Mouse (Mus musculus): ENCODE measurements around the gene Mpp3. TPM values are rescaled to one million over a fixed set of nuclear protein-coding genes. Genes with fewer than 3 reads are reported as not detected.

Mpp3 gene
- polyA plus RNA-seq, 1 experiment from 2014 or later, result 11.3 TPM

DNA sequence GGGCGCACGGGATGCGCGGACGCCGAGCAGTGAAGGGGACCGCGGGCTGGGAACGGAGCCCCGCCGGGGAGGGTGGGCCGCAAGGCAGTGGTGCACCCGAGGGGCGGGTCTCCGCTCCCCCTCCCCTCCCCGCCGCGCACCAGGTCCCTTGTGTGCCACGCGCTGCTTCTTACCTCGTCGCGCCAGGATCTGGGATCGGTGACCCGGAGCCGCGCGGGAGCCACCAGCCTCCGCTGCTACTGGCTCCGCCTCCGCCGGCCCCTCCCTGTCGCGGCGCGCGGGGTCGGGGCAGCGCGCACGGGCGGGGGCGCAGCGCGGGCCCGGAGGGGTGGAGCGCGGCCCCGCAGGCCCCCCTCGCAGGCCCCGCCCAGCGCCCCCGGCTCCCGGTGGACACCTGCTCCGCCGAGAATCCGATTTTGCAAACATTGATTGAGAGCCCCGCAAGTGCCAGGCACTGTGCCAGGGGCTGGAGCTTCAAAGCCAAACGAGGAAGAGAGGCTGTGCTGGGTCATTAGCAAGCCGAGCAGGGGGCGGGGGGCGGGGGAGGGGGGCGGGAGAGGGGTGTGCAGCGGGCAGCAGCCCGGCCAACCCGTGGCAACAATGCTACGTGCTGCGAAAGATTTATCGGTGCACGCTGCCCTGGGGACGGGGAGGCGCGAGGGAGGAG is 1.4 kb downstream of the Mpp3 start:
- Histone ChIP-seq H3K9ac (ENCODE audit: low read length) (peak overlapping the region; percentile 80), H3K9me3 (ENCODE audit: control insufficient read depth, low read length) (no peaks in the 10 kb centered on the region), H3K4me1 (ENCODE audit: control insufficient read depth, insufficient read depth, low read length) (peaks cover 13% of the 10 kb centered on the region), H3K27ac (replicated peaks; ENCODE audit: low read depth, low read length) (peak overlapping the region; percentile 36; the same call in 1 of the 2 replicates), H3K4me3 (ENCODE audit: low read depth, low read length) (peak overlapping the region; percentile 78), H3K36me3 (ENCODE audit: control insufficient read depth, insufficient read depth, low read length) (no peaks in the 10 kb centered on the region), H3K27me3 (ENCODE audit: control insufficient read depth, insufficient read depth, low read length) (no peaks in the 10 kb centered on the region), H3K4me2 (ENCODE audit: low read depth, severe bottlenecking) (peak overlapping the region; percentile 82)
- DNase-seq (ENCODE audit: low spot score) (peak; percentile 88), ATAC-seq (ENCODE audit: insufficient number of reproducible peaks, low FRiP score, low TSS enrichment, low read depth) (peak; percentile 82)
- WGBS, result under 1% methylated on average over 54 of the region's 73 CpGs

GRCm38 (mm10) chr11:102025991-102026660 is 2.1 kb downstream of the Mpp3 start:
- 1% methylated on average over 23 of the region's 23 CpGs for WGBS
- DNase-seq (ENCODE audit: low spot score) (peak; percentile 59), ATAC-seq (ENCODE audit: insufficient number of reproducible peaks, low FRiP score, low TSS enrichment, low read depth) (no peak)
- H3K27me3 ChIP-seq (ENCODE audit: control insufficient read depth, insufficient read depth, low read length), result no peaks in the 10 kb centered on the region
- peak overlapping the region; percentile 78 for H3K4me3 ChIP-seq (ENCODE audit: low read depth, low read length)
- H3K9me3 ChIP-seq (ENCODE audit: control insufficient read depth, low read length), result no peaks in the 10 kb centered on the region
- peak overlapping the region; percentile 36; the same call in 1 of the 2 replicates for H3K27ac ChIP-seq (replicated peaks; ENCODE audit: low read depth, low read length)
- H3K4me1 ChIP-seq (ENCODE audit: control insufficient read depth, insufficient read depth, low read length), result peaks cover 13% of the 10 kb centered on the region
- H3K9ac ChIP-seq (ENCODE audit: low read length), result peak overlapping the region; percentile 80
- H3K4me2 ChIP-seq (ENCODE audit: low read depth, severe bottlenecking), result peak overlapping the region; percentile 82
- no peaks in the 10 kb centered on the region for H3K36me3 ChIP-seq (ENCODE audit: control insufficient read depth, insufficient read depth, low read length)

GRCm38 (mm10) chr11:102025354-102025753 is 2.9 kb downstream of the Mpp3 start:
- H3K4me1 ChIP-seq (ENCODE audit: control insufficient read depth, insufficient read depth, low read length), result peaks cover 13% of the 10 kb centered on the region
- DNase-seq (ENCODE audit: low spot score) (no peak), ATAC-seq (ENCODE audit: insufficient number of reproducible peaks, low FRiP score, low TSS enrichment, low read depth) (no peak)
- H3K4me2 ChIP-seq (ENCODE audit: low read depth, severe bottlenecking), result peak overlapping the region; percentile 82; the same call in 1 of the 2 replicates
- H3K9ac ChIP-seq (ENCODE audit: low read length), result 0 out of 2 replicates have a peak overlapping the region, but pooled peaks have one; percentile 7
- 29% methylated on average over 7 of the region's 7 CpGs for WGBS
- H3K27me3 ChIP-seq (ENCODE audit: control insufficient read depth, insufficient read depth, low read length), result no peaks in the 10 kb centered on the region
- H3K27ac ChIP-seq (replicated peaks; ENCODE audit: low read depth, low read length), result no peak overlapping the region
- 0 out of 2 replicates have a peak overlapping the region, but pooled peaks have one; percentile 78 for H3K4me3 ChIP-seq (ENCODE audit: low read depth, low read length)
- no peaks in the 10 kb centered on the region for H3K9me3 ChIP-seq (ENCODE audit: control insufficient read depth, low read length)
- H3K36me3 ChIP-seq (ENCODE audit: control insufficient read depth, insufficient read depth, low read length), result no peaks in the 10 kb centered on the region

DNA sequence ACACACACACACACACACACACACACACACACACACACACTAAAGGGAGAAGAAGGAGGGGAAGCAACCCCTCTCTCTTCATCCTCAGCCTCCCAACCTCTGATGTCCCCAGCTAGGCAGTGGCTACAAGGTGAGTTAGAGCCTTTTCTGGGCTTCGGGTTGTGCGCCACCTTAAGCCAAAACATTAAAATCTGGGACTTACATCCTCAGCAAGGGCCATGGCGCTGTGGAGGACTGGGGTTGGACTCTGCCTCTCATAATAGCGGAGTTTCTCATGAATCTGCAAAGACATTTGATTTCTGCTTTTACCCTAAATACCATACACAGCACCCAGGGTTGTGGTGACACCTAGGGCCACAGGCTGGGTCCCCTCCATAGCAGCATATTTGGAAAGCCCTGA is 3.4 kb downstream of the Mpp3 start:
- H3K27me3 ChIP-seq (ENCODE audit: control insufficient read depth, insufficient read depth, low read length), result no peaks in the 10 kb centered on the region
- no peak overlapping the region for H3K4me2 ChIP-seq (ENCODE audit: low read depth, severe bottlenecking)
- no peaks in the 10 kb centered on the region for H3K9me3 ChIP-seq (ENCODE audit: control insufficient read depth, low read length)
- H3K36me3 ChIP-seq (ENCODE audit: control insufficient read depth, insufficient read depth, low read length), result no peaks in the 10 kb centered on the region
- H3K4me1 ChIP-seq (ENCODE audit: control insufficient read depth, insufficient read depth, low read length), result peaks cover 13% of the 10 kb centered on the region
- H3K27ac ChIP-seq (replicated peaks; ENCODE audit: low read depth, low read length), result no peak overlapping the region
- no peak overlapping the region for H3K9ac ChIP-seq (ENCODE audit: low read length)
- no peak overlapping the region for H3K4me3 ChIP-seq (ENCODE audit: low read depth, low read length)
- no peak for DNase-seq (ENCODE audit: low spot score)
- ATAC-seq (ENCODE audit: insufficient number of reproducible peaks, low FRiP score, low TSS enrichment, low read depth), result no peak
- WGBS, result 85% methylated on average over 4 of the region's 4 CpGs

DNA sequence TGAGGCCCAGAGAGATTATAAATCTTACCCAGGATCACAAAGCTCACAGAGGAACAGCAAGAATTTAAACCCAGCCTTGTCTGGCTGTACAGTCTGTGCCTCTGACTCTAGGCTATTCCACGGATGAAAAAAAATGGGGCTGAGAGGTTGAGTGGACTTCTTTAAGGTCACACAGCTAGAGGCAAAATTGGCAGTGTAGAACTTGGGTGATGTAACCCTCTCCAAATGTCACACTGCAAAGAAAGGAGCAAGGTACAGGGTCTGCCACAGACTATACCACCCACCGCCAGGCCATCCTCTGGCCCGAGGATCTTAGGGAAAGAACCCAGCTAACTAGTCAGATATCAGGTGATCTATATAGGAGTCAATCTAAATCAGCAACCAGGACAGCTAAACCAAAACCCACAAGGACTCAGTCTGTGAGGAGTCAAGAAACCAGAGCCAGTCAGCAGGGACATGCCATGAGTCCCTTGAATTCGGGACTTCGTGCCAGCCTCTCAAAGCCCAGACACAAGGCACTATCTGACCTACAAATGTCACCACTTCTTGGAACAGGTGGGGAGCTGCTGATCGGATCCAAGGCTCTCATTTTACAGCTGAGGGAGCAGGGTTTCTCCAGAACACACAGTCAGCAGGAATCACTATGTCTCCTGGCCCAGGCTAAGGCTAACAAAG is 4.0 kb downstream of the Mpp3 start:
- ATAC-seq (ENCODE audit: insufficient number of reproducible peaks, low FRiP score, low TSS enrichment, low read depth), result no peak
- H3K4me2 ChIP-seq (ENCODE audit: low read depth, severe bottlenecking), result no peak overlapping the region
- no peak overlapping the region for H3K4me3 ChIP-seq (ENCODE audit: low read depth, low read length)
- DNase-seq (ENCODE audit: low spot score), result no peak
- H3K27me3 ChIP-seq (ENCODE audit: control insufficient read depth, insufficient read depth, low read length), result no peaks in the 10 kb centered on the region
- H3K9ac ChIP-seq (ENCODE audit: low read length), result no peak overlapping the region
- H3K4me1 ChIP-seq (ENCODE audit: control insufficient read depth, insufficient read depth, low read length), result peaks cover 13% of the 10 kb centered on the region
- 86% methylated on average over 6 of the region's 6 CpGs for WGBS
- no peaks in the 10 kb centered on the region for H3K36me3 ChIP-seq (ENCODE audit: control insufficient read depth, insufficient read depth, low read length)
- H3K27ac ChIP-seq (replicated peaks; ENCODE audit: low read depth, low read length), result no peak overlapping the region
- no peaks in the 10 kb centered on the region for H3K9me3 ChIP-seq (ENCODE audit: control insufficient read depth, low read length)

- no peak for ATAC-seq (ENCODE audit: insufficient number of reproducible peaks, low FRiP score, low TSS enrichment, low read depth)
- Histone ChIP-seq H3K9me3 (ENCODE audit: control insufficient read depth, low read length) (no peaks in the 10 kb centered on the region), H3K4me2 (ENCODE audit: low read depth, severe bottlenecking) (no peak overlapping the region), H3K4me1 (ENCODE audit: control insufficient read depth, insufficient read depth, low read length) (peaks cover 13% of the 10 kb centered on the region), H3K36me3 (ENCODE audit: control insufficient read depth, insufficient read depth, low read length) (no peaks in the 10 kb centered on the region), H3K27ac (replicated peaks; ENCODE audit: low read depth, low read length) (no peak overlapping the region), H3K9ac (ENCODE audit: low read length) (no peak overlapping the region), H3K27me3 (ENCODE audit: control insufficient read depth, insufficient read depth, low read length) (no peaks in the 10 kb centered on the region), H3K4me3 (ENCODE audit: low read depth, low read length) (no peak overlapping the region)
- no peak for DNase-seq (ENCODE audit: low spot score)
- WGBS, result 78% methylated on average over 13 of the region's 13 CpGs
These were observed 4.9 kb downstream of the Mpp3 start for GRCm38 (mm10) chr11:102023406-102023805.

DNA sequence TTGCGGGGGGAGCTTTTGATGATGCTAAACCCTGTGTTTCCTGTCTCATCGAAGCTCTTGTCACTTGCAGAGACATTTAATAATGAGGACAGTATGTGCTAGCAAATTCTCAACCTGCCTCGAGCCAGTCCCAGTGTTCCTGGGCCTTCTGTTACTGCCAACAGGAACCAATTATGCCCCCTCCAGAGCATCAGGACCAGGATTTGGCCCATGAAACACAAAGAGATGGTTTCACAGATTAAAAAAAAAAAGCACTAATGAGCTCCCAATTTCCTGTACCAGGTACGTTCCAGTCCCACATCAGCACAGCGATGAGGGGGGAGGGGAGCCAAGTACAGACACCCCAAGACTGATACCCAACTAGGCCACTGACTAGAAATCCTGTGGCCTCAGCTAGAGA is 7.1 kb downstream of the Mpp3 start:
- DNase-seq (ENCODE audit: low spot score) (no peak), ATAC-seq (ENCODE audit: insufficient number of reproducible peaks, low FRiP score, low TSS enrichment, low read depth) (no peak)
- H3K9me3 ChIP-seq (ENCODE audit: control insufficient read depth, low read length), result no peaks in the 10 kb centered on the region
- 43% methylated on average over 5 of the region's 5 CpGs for WGBS
- H3K27ac ChIP-seq (replicated peaks; ENCODE audit: low read depth, low read length), result no peak overlapping the region
- H3K36me3 ChIP-seq (ENCODE audit: control insufficient read depth, insufficient read depth, low read length), result no peaks in the 10 kb centered on the region
- peaks cover 8% of the 10 kb centered on the region for H3K4me1 ChIP-seq (ENCODE audit: control insufficient read depth, insufficient read depth, low read length)
- H3K9ac ChIP-seq (ENCODE audit: low read length), result no peak overlapping the region
- no peak overlapping the region for H3K4me2 ChIP-seq (ENCODE audit: low read depth, severe bottlenecking)
- H3K4me3 ChIP-seq (ENCODE audit: low read depth, low read length), result no peak overlapping the region
- no peaks in the 10 kb centered on the region for H3K27me3 ChIP-seq (ENCODE audit: control insufficient read depth, insufficient read depth, low read length)

DNA sequence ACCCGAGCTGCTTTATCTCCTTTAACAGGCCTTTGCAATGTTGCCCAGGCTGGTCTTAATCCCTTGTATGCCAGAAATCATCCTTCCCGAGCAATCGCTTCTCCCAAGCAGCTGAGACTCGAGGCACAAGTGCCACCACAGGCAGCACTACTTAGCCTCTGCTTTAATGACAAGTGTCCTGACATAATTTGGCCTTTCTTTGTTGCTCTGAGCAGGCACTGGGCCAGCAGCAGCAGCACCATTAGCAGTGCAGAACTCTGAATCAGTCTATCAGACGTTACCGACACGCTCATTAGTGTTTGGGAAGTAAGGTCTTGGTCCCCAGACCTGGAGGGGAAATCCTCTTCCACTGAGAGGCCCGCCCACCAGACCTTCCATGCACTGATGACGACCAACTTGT is 8.5 kb downstream of the Mpp3 start:
- Histone ChIP-seq H3K36me3 (ENCODE audit: control insufficient read depth, insufficient read depth, low read length) (no peaks in the 10 kb centered on the region), H3K27me3 (ENCODE audit: control insufficient read depth, insufficient read depth, low read length) (no peaks in the 10 kb centered on the region), H3K4me3 (ENCODE audit: low read depth, low read length) (no peak overlapping the region), H3K9me3 (ENCODE audit: control insufficient read depth, low read length) (no peaks in the 10 kb centered on the region), H3K4me2 (ENCODE audit: low read depth, severe bottlenecking) (no peak overlapping the region), H3K27ac (replicated peaks; ENCODE audit: low read depth, low read length) (no peak overlapping the region), H3K4me1 (ENCODE audit: control insufficient read depth, insufficient read depth, low read length) (no peaks in the 10 kb centered on the region), H3K9ac (ENCODE audit: low read length) (no peak overlapping the region)
- no peak for DNase-seq (ENCODE audit: low spot score)
- WGBS, result 85% methylated on average over 9 of the region's 9 CpGs
- no peak for ATAC-seq (ENCODE audit: insufficient number of reproducible peaks, low FRiP score, low TSS enrichment, low read depth)
